ENCODE assay signal across 16 mouse cellular contexts in genomic region chr3:40686836-40687235, GRCm38 (mm10). TPM values are rescaled to one million over a fixed set of nuclear protein-coding genes. Genes with fewer than 3 reads are reported as not detected.
DNase-seq lines count a peak whose midpoint lies in the region; ATAC-seq and TF ChIP-seq lines count a peak whose summit lies in the region.
"Had no signal": no experiment of that assay in that cellular context is flagged by ENCODE, and none has a peak within 500 bp of the region (broad histone marks: within the 10 kb centered on the region; RNA-seq: fewer than 3 reads in every experiment).

No protein-coding gene starts in this region.

- H3K27ac ChIP-seq in heart, embryonic 13.5 days (replicated peaks) = no peak overlapping the region
- H3K27ac ChIP-seq in forebrain, embryonic 14.5 days (ENCODE audit: low read depth, low read length) = no peak overlapping the region
- H3K27ac ChIP-seq in midbrain, embryonic 12.5 days (replicated peaks) = peak overlapping the region; percentile 42; the same call in 1 of the 2 replicates

- no peak for ATAC-seq in heart, embryonic 13.5 days (ENCODE audit: extremely low read depth, insufficient number of reproducible peaks, low FRiP score, low TSS enrichment)
- peak; percentile 59 for ATAC-seq in forebrain, embryonic 14.5 days
- peak; percentile 80 for ATAC-seq in midbrain, embryonic 12.5 days (ENCODE audit: low FRiP score, low read depth)
- no peak for ATAC-seq in megakaryocyte, adult 5-6 weeks (ENCODE audit: poor library complexity, severe bottlenecking)
- ATAC-seq: CD4-positive, CD25-positive, alpha-beta regulatory T cell, adult 4 months had no signal

- H3K9me3 ChIP-seq in heart, embryonic 13.5 days = no peaks in the 10 kb centered on the region
- no peaks in the 10 kb centered on the region for H3K9me3 ChIP-seq in forebrain, embryonic 14.5 days (replicated peaks; ENCODE audit: control insufficient read depth, low read length)
- no peaks in the 10 kb centered on the region for H3K9me3 ChIP-seq in midbrain, embryonic 12.5 days

- peak overlapping the region; percentile 18; the same call in 1 of the 2 replicates for H3K4me2 ChIP-seq in heart, embryonic 13.5 days
- no peak overlapping the region for H3K4me2 ChIP-seq in forebrain, embryonic 14.5 days (ENCODE audit: low read length)
- H3K4me2 ChIP-seq in midbrain, embryonic 12.5 days (replicated peaks) = peak overlapping the region; percentile 32

- intact Hi-C loops in heart, postnatal 25 days (cut with DNase I) = no loop called here

- H3K27me3 ChIP-seq in heart, embryonic 13.5 days (replicated peaks) = no peaks in the 10 kb centered on the region
- H3K27me3 ChIP-seq in forebrain, embryonic 14.5 days (replicated peaks; ENCODE audit: control insufficient read depth, insufficient read depth, low read length) = no peaks in the 10 kb centered on the region
- H3K27me3 ChIP-seq in midbrain, embryonic 12.5 days = no peaks in the 10 kb centered on the region

- DNase-seq in heart, postnatal 25 days (ENCODE audit: low spot score) = no peak
- DNase-seq in brain, embryonic 14.5 days (ENCODE audit: low read depth) = peak; percentile 76
- DNase-seq in forebrain, embryonic 14.5 days (ENCODE audit: low spot score) = peak; percentile 52
- no peak for DNase-seq in kidney, adult 11 months
- no peak for DNase-seq in frontal cortex, postnatal 14 days (ENCODE audit: low spot score in 2 of 2)
- DNase-seq: adrenal gland, postnatal 25 days; cerebellum, adult 2 months; lung, adult 18-20 months had no signal

- peaks cover 44% of the 10 kb centered on the region for H3K4me1 ChIP-seq in heart, embryonic 13.5 days
- H3K4me1 ChIP-seq in forebrain, embryonic 14.5 days (ENCODE audit: control insufficient read depth, insufficient read depth, low read length) = peaks cover 19% of the 10 kb centered on the region
- peaks cover 40% of the 10 kb centered on the region for H3K4me1 ChIP-seq in midbrain, embryonic 12.5 days

- 24% methylated on average over 9 of the region's 9 CpGs for WGBS in heart, embryonic 13.5 days
- WGBS in forebrain, embryonic 14.5 days = 9% methylated on average over 9 of the region's 9 CpGs
- WGBS in midbrain, embryonic 12.5 days = 16% methylated on average over 9 of the region's 9 CpGs

- no peak overlapping the region for H3K9ac ChIP-seq in heart, embryonic 13.5 days
- no peak overlapping the region for H3K9ac ChIP-seq in forebrain, embryonic 14.5 days (ENCODE audit: low read length)
- no peak overlapping the region for H3K9ac ChIP-seq in midbrain, embryonic 12.5 days (replicated peaks)

- 0 out of 2 replicates have a peak, but pooled peaks cover 4% of the 10 kb centered on the region for H3K36me3 ChIP-seq in heart, embryonic 13.5 days
- peaks cover 10% of the 10 kb centered on the region; the same call in 1 of the 2 replicates for H3K36me3 ChIP-seq in forebrain, embryonic 14.5 days (ENCODE audit: control insufficient read depth, insufficient read depth, low read length)
- no peaks in the 10 kb centered on the region for H3K36me3 ChIP-seq in midbrain, embryonic 12.5 days

- no peak for TF ChIP-seq POLR2A in brain, embryonic 14.5 days (IDR thresholded peaks at IDR 0.05; ENCODE audit: borderline replicate concordance, extremely low read depth, insufficient read depth, insufficient read length, poor library complexity, severe bottlenecking)

- no peak overlapping the region for H3K4me3 ChIP-seq in heart, embryonic 13.5 days
- H3K4me3 ChIP-seq in forebrain, embryonic 14.5 days (ENCODE audit: low read depth, low read length) = no peak overlapping the region
- no peak overlapping the region for H3K4me3 ChIP-seq in midbrain, embryonic 12.5 days
- H3K4me3 ChIP-seq: erythroblast, embryonic 14.5 days had no signal

- TF ChIP-seq CTCF in brain, embryonic 14.5 days (IDR thresholded peaks at IDR 0.05; ENCODE audit: borderline replicate concordance, extremely low read depth, insufficient read depth, insufficient read length) = no peak

RNA-seq across cellular contexts. Expression of gene Slc25a31, which starts 21.8 kb away (rescaled TPM):
- 0.66 and 1.1 TPM in 2 replicates for polyA plus RNA-seq in heart, embryonic 13.5 days (2015; fragmentation: Nextera tagmentation; extraction: Ambion mirVana)
- under 1 TPM in 1 of 2 experiments, not detected in 1; 0.11 TPM for total RNA-seq in heart, postnatal 25 days (2021)
- 0.21 and 0.27 TPM in 2 replicates for polyA plus RNA-seq in brain, embryonic 14.5 days (2012; rRNA removed)
- 0.25 TPM in 1 of 2 replicates, not detected in the other for polyA plus RNA-seq in forebrain, embryonic 14.5 days (2014; fragmentation: Nextera tagmentation; extraction: Ambion mirVana)
- 0.14 and 0.17 TPM in 2 replicates for polyA plus RNA-seq in midbrain, embryonic 12.5 days (2016; fragmentation: Nextera tagmentation; extraction: Ambion mirVana)
- total RNA-seq in megakaryocyte, adult 5-6 weeks (2015) = not detected in 2 replicates
- not detected in 2 replicates for total RNA-seq in megakaryocyte, adult 5-6 weeks (2017)
- total RNA-seq: hematopoietic stem cell, adult 5-6 weeks; left cerebral cortex, postnatal 14 days; megakaryocyte-erythroid progenitor cell, adult 5-6 weeks had no signal
- polyA plus RNA-seq: CD4-positive, CD25-positive, alpha-beta regulatory T cell, adult 4 months; erythroblast, embryonic 14.5 days had no signal

RNA-seq across cellular contexts. Expression of gene Hspa4l, which starts 57.5 kb away (rescaled TPM):
- polyA plus RNA-seq in heart, embryonic 13.5 days (2015; fragmentation: Nextera tagmentation; extraction: Ambion mirVana) = 25.8 and 28.0 TPM in 2 replicates
- total RNA-seq in heart, postnatal 25 days (2021) = 10 to 100 TPM; 45.8 to 60.2 TPM
- 12.0 and 21.4 TPM in 2 replicates for polyA plus RNA-seq in brain, embryonic 14.5 days (2012; rRNA removed)
- 38.2 and 46.0 TPM in 2 replicates for polyA plus RNA-seq in forebrain, embryonic 14.5 days (2014; fragmentation: Nextera tagmentation; extraction: Ambion mirVana)
- polyA plus RNA-seq in midbrain, embryonic 12.5 days (2016; fragmentation: Nextera tagmentation; extraction: Ambion mirVana) = 64.1 and 72.4 TPM in 2 replicates
- 33.4 and 40.1 TPM in 2 replicates for total RNA-seq in megakaryocyte, adult 5-6 weeks (2015)
- total RNA-seq in megakaryocyte, adult 5-6 weeks (2017) = 46.1 and 46.7 TPM in 2 replicates

Comparison
In these comparisons a context has a peak if more than half of its experiments do, and no peak if none do; other contexts are left out.
1. ATAC-seq: peak in forebrain, embryonic 14.5 days (single experiment) and midbrain, embryonic 12.5 days (single experiment); none in heart, embryonic 13.5 days (single experiment) and megakaryocyte, adult 5-6 weeks (single experiment).
2. DNase-seq: peak in brain, embryonic 14.5 days (single experiment) and forebrain, embryonic 14.5 days (single experiment); none in heart, postnatal 25 days (single experiment), kidney, adult 11 months (single experiment) and frontal cortex, postnatal 14 days (0 of 2).